Mouse (Mus musculus) liver, postnatal 0 days (tissue): ENCODE measurements at regions not wholly inside any gene's neighbourhood (a gene's known extent, or its start where the extent isn't known, plus 50 kb on each side); places are given as distances from the start of the nearest gene placed in this dataset.

Source experiments
- CTCF ChIP-seq: sonication (generic); IDR thresholded peaks from 2 replicates; pipeline ENCODE4 v1.5.1; 2016; ENCODE audit warnings: antibody characterized with exemption, low read depth
- EP300 ChIP-seq: IDR thresholded peaks from 2 replicates; pipeline ENCODE4 v1.6.1; 2016; ENCODE audit warnings: antibody characterized with exemption, low read depth, mild to moderate bottlenecking

GRCm38 (mm10) chr9:71025196-71025595, 73.2 kb upstream of the Lipc start:
- no peak for TF ChIP-seq CTCF
- TF ChIP-seq EP300, result no peak
